Mouse (Mus musculus) urinary bladder, postnatal 14 days (tissue): ENCODE results near the gene Ddi2.

Experiments
- DNase-seq: peaks from one replicate; pipeline ENCODE4 v3.0.0; 2021; ENCODE audit warnings: low spot score

Ddi2 gene

GRCm38 (mm10) chr4:141654509-141654908 lies 68.7 kb downstream of the Ddi2 start:
- no peak for DNase-seq

- DNase-seq, result no peak
These were observed 69.4 kb downstream of the Ddi2 start for GRCm38 (mm10) chr4:141653813-141654212.

GRCm38 (mm10) chr4:141653044-141653443 lies 70.2 kb downstream of the Ddi2 start:
- DNase-seq, result no peak

GRCm38 (mm10) chr4:141651944-141652343 lies 71.3 kb downstream of the Ddi2 start:
- DNase-seq, result no peak

GRCm38 (mm10) chr4:141651286-141651685 lies 71.9 kb downstream of the Ddi2 start:
- no peak for DNase-seq

- no peak for DNase-seq
These were observed 74.0 kb downstream of the Ddi2 start for GRCm38 (mm10) chr4:141649244-141649643.

DNA sequence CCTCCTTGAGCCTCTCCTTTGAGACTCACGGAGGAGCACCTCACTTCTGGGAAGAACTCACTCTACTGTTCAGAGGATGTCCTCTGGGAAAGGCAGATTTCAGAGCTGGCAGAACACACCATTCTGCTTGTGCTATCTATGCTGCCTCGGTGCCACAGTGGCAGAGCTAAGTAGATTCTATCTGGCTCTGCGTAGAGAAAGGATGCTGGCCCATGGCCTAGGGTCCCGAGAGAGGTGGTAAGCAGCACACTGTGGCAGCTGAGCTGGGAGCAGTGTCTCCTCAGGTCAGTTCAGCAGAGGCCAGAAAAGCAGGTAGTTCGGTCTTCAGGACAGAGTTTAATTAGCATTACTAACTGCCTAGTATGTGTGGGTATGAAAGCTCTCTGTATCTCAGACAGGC lies 75.0 kb downstream of the Ddi2 start:
- no peak for DNase-seq

DNA sequence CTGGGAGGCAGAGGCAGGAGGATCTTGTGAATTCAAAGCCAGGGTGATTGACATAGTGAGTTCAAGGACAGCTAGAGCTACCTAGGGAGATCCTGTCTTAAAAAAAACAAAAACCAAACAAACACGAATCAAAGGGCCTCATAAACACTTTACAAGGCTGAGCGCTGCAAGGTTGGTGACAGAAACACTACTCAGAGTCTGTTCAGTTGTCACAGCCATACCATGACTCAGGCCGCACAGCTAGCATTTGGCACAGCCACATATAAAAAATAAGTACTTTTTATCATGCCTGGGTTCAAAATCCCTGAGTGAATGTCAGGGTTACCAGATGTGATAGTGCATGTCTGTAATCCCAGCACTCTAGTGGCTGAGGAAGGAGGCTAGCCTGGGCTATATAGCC lies 76.0 kb downstream of the Ddi2 start:
- no peak for DNase-seq

GRCm38 (mm10) chr4:141645988-141646387 lies 77.2 kb downstream of the Ddi2 start:
- DNase-seq, result no peak

GRCm38 (mm10) chr4:141643118-141643855 lies 79.9 kb downstream of the Ddi2 start:
- peak; percentile 36 for DNase-seq

- no peak for DNase-seq
These were observed 81.0 kb downstream of the Ddi2 start for GRCm38 (mm10) chr4:141641961-141642811.

- DNase-seq, result no peak
These were observed 81.9 kb downstream of the Ddi2 start for GRCm38 (mm10) chr4:141641353-141641771.

DNA sequence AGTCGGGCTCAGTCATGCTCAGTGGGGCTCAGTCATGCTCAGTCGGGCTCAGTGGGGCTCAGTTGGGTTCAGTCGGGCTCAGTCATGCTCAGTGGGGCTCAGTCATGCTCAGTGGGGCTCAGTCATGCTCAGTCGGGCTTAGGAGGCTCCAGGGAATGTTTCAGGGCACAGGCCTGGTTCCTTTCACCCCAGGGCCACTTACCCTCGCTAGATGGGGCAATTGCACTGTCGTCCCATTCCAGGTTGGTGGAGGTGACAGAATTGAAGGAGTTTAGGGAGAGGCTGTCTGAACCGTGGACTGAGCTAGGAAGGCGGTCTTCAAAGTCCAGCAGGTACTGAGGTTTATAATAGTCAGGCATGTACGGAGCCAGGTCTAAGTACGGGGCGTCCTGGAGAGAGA lies 83.7 kb downstream of the Ddi2 start:
- DNase-seq, result no peak

DNA sequence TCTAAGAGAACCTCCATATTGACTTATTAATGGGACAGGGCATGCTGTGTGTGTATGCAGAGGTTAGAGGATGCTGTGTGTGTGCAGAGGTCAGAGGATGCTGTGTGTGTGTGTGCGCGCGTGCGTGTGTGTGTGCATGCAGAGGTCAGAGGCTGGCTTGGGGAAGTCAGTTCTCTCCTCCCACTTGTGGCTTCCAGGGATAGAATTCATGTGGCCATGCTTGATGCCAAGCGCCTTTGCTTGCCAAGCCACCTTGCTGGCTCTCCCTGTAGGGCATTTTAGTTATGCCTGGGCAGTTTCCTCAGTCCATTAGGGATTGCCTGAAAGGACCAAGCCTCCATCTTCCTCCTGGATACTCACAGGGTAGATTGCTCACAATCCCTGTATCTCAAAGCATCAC lies 86.5 kb downstream of the Ddi2 start:
- DNase-seq, result no peak

- DNase-seq, result no peak
These were observed 87.2 kb downstream of the Ddi2 start for GRCm38 (mm10) chr4:141635991-141636390.

DNA sequence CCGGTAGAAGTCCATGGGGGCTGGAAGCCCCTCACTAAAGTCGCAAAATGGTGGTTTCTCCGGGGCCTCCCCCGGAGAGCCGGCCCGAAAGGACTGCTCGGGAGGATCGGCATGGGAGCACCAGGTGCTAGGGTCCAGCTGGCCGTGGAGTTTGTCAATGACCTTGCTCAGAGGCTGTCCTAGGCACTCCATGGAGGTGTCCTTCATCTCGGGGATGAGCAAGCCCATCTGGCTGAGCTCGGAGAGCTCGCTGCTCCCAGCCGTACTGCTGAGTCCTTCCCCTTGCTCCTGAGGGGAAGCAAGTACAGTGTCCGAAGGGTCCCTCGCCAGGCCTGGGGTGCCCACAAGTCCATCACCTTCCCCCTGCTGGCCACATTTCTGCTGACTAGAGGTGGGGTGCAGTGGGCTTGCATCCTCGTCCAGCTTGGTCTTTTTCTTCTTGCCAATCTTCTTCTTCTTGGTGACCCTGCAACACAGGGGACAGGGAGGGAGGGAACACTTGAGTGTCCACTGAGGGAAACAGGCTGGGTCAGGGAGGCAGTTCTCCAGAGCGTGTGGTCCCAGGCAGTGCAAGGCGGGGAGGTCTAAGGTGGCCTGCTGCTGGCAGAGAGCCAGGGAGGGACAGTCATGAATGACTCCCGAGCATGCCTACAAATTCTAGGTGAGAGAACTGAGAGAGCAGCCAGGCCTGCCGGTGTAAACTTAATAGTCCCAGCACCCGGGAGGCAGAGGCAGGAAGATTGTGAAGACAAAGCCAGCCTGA lies 90.9 kb downstream of the Ddi2 start:
- no peak for DNase-seq

GRCm38 (mm10) chr4:141631250-141631649 lies 92.0 kb downstream of the Ddi2 start:
- DNase-seq, result no peak

DNA sequence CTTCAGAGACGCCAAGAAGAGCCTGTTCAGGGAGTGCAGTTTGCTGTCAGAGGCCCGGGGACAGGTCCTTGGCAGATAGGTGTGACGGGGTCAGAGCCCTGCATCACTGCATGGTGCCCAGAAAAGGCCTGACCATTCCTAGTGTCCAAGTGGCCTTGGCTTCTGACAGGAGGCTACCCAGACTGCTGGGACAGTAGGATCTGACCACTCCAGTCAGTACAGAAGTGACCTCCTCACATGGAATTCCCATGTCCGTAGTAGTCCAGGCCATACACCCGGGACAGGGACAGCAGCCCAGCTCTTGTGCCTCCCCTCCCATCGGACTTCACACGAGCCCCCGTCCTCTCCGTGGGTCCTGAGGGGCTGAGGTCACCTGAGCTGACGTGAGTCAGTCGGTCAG lies 93.2 kb downstream of the Ddi2 start:
- no peak for DNase-seq

DNA sequence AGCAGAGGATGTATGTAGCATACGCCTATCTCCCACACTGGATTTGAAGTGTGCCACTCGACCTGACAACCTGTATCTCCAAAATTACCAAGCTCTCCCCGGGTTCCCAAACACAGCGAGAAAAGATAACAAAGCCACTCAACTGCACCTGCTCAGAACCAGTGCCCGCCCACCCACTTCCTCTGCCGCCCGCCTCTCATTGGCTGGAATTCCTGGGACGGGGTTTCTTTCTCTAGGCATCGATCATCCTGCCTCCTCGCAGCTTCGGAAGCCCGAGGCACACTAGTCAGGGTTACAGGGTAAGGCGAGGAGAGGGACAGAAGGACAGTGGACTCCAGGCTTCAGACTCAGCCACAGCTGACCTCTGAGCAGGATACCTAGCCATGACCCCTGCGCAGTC lies 94.6 kb downstream of the Ddi2 start:
- DNase-seq, result no peak
